Mouse (Mus musculus) neural tube, embryonic 12.5 days (tissue): ENCODE data around the gene Rsph14. TPM values are rescaled to one million over a fixed set of nuclear protein-coding genes. Genes with fewer than 3 reads are reported as not detected.

Source experiments
- ATAC-seq: fragments of 200-750 bp; cut with Nextera tagmentation; 2 replicates; pipeline ENCODE4 v1.8.0; 2017; ENCODE audit warnings: low read depth, mild to moderate bottlenecking, moderate TSS enrichment, moderate library complexity; ENCODE audit not compliant: low FRiP score
- H3K27ac ChIP-seq: fragments of 300-500 bp; sonication (generic); 2 replicates; pipeline ENCODE4 v1.5.1; 2016
- H3K27me3 ChIP-seq: fragments of 300-500 bp; sonication (generic); replicated peaks from 2 replicates; pipeline ENCODE4 v1.6.1; 2016; ENCODE audit warnings: mild to moderate bottlenecking
- H3K36me3 ChIP-seq: fragments of 300-500 bp; sonication (generic); 2 replicates; pipeline ENCODE4 v1.6.1; 2016; ENCODE audit warnings: mild to moderate bottlenecking
- H3K4me1 ChIP-seq: fragments of 300-500 bp; sonication (generic); 2 replicates; pipeline ENCODE4 v1.6.1; 2016
- H3K4me2 ChIP-seq: fragments of 300-500 bp; sonication (generic); replicated peaks from 2 replicates; pipeline ENCODE4 v1.6.1; 2016; ENCODE audit warnings: mild to moderate bottlenecking
- H3K4me3 ChIP-seq: fragments of 300-500 bp; sonication (generic); 2 replicates; pipeline ENCODE4 v1.5.1; 2016
- H3K9ac ChIP-seq: fragments of 300-500 bp; sonication (generic); 2 replicates; pipeline ENCODE4 v1.6.1; 2016; ENCODE audit warnings: mild to moderate bottlenecking
- H3K9me3 ChIP-seq: fragments of 300-500 bp; sonication (generic); 2 replicates; pipeline ENCODE4 v1.6.1; 2016; ENCODE audit warnings: mild to moderate bottlenecking
- WGBS: fragments of 180-500 bp; shearing (Covaris S2); methylation state at CpG from one replicate; pipeline ENCODE4 v1.1.7; 2016; 5-methylcytosine and 5-hydroxymethylcytosine counted together
- polyA plus RNA-seq: library from polyadenylated mRNA; unstranded; fragments of >200 nt; fragmentation: Nextera tagmentation; extraction: Ambion mirVana; gene quantifications from 2 replicates; pipeline ENCODE4 v1.2.1, GENCODE M21; 2016

Rsph14 gene
- polyA plus RNA-seq, 1 experiment from 2014 or later, result not detected

- Histone ChIP-seq H3K36me3 (peaks cover 2% of the 10 kb centered on the region; the same call in 1 of the 2 replicates), H3K4me1 (no peaks in the 10 kb centered on the region), H3K27ac (no peak overlapping the region), H3K4me2 (no peak overlapping the region), H3K9ac (no peak overlapping the region), H3K9me3 (no peaks in the 10 kb centered on the region), H3K4me3 (no peak overlapping the region), H3K27me3 (no peaks in the 10 kb centered on the region)
- 65% methylated on average over 2 of the region's 2 CpGs for WGBS
- no peak for ATAC-seq
These were observed 12.1 kb downstream of the Rsph14 start for GRCm38 (mm10) chr10:75020271-75020670.

DNA sequence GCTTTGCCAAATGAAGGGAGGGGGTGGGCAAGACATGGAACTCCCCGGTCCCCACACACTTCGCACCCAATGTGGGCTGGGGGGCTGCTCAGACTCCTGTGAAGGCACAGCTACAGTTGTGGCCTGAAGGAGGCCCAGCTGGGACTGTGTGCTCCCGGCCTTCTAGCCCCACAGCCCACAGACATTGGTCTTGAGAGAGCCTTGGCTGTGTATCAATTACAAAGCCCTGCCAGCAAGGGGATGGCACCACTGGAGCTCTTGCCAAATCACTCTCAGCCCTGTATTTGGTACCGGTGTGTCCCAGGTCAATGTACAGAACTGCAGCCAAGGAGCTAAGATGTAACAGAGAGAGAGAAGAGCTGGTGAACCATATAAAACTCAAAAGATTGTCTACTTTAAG is 15.9 kb downstream of the Rsph14 start:
- WGBS, result 79% methylated on average over 4 of the region's 4 CpGs
- Histone ChIP-seq H3K9me3 (no peaks in the 10 kb centered on the region), H3K4me1 (no peaks in the 10 kb centered on the region), H3K4me3 (no peak overlapping the region), H3K27me3 (no peaks in the 10 kb centered on the region), H3K27ac (no peak overlapping the region), H3K4me2 (no peak overlapping the region), H3K36me3 (peaks cover 7% of the 10 kb centered on the region; the same call in 1 of the 2 replicates), H3K9ac (no peak overlapping the region)
- ATAC-seq, result no peak

DNA sequence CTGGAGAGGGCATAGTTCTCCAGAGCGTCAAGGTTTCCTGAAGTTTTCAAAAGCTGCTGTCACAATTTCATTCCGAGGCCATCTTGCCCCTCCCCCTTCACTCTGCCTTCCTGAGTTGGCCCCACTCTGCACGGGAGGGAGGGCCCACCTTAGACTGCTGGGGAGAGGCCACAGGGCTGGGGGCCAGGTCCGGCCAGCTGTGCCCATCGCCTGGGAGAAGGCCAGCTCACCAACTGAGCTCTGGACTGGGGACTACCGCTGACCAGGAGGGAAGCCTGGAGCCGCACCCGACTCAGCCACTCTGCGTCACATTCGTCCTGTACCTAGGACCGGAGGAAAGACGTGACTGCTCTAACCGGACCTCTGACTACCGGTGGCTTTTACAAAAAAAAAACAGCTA is 16.9 kb downstream of the Rsph14 start:
- Histone ChIP-seq H3K9me3 (no peaks in the 10 kb centered on the region), H3K4me3 (no peak overlapping the region), H3K4me2 (no peak overlapping the region), H3K4me1 (no peaks in the 10 kb centered on the region), H3K36me3 (peaks cover 7% of the 10 kb centered on the region; the same call in 1 of the 2 replicates), H3K27ac (no peak overlapping the region), H3K27me3 (no peaks in the 10 kb centered on the region), H3K9ac (no peak overlapping the region)
- ATAC-seq, result no peak
- 77% methylated on average over 14 of the region's 14 CpGs for WGBS

DNA sequence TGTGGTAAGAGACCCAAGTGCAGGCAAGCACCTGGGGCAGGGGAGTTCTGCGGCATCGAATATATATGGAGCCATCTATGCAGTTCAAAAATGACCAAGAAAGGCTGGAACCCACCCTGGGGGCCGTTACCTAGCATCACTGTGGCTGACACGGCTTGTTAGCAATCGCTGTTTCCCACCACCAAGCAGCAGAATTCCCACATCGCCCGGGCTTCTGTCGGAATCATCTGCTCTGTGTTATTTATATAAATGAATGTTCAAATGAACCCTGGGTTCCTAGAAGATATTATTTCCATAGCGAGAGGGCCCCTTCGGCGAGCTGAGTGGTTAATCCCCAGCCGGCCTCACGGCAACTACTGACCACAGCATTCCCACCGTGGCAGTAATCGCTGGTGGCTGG is 21.7 kb downstream of the Rsph14 start:
- Histone ChIP-seq H3K4me3 (no peak overlapping the region), H3K4me2 (no peak overlapping the region), H3K27me3 (no peaks in the 10 kb centered on the region), H3K27ac (no peak overlapping the region), H3K9ac (no peak overlapping the region), H3K36me3 (peaks cover 7% of the 10 kb centered on the region; the same call in 1 of the 2 replicates), H3K9me3 (no peaks in the 10 kb centered on the region), H3K4me1 (peaks cover 12% of the 10 kb centered on the region)
- 92% methylated on average over 15 of the region's 15 CpGs for WGBS
- no peak for ATAC-seq

DNA sequence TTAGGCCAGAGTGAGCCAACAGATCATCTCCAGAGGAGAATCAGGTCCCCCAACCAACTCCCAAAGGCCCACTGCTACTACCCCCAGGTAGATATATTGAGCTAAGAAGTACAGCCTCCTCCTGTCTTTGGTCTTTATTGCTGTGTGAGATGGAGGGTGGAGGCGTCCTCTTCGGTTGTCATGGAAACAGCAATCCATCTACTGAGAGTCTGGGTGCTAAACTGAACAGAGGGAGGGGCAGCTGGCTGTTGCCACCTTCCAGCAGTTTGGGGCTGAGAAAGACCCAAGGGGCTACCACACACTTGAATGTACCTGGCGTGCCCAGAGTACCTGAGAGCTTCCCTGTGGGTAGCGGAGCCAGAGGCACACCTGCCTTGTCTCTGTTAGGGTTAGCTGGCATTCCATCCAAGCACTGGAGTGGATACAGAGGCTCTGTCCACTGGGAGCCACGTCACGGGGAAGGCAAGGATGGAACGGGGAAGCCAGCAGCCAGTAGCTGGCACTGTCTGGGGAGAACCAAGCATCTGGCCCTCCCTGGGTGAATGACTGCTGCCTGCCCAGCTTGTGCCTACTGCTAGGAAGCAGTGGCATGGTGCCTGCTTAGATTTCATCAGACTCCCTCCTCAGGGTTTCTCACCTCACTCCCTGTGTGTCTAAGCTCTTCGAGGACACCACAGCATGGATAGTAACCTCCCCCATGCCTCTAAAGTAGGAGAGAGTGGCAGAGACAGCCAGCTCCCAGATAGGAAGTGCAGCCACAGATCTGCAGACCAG is 25.3 kb downstream of the Rsph14 start:
- Histone ChIP-seq H3K9me3 (no peaks in the 10 kb centered on the region), H3K4me1 (peaks cover 12% of the 10 kb centered on the region), H3K4me2 (no peak overlapping the region), H3K9ac (0 out of 2 replicates have a peak overlapping the region, but pooled peaks have one; percentile 13), H3K27me3 (no peaks in the 10 kb centered on the region), H3K4me3 (no peak overlapping the region), H3K27ac (no peak overlapping the region), H3K36me3 (no peaks in the 10 kb centered on the region)
- no peak; the same call in 1 of the 2 replicates for ATAC-seq
- WGBS, result 54% methylated on average over 8 of the region's 8 CpGs

DNA sequence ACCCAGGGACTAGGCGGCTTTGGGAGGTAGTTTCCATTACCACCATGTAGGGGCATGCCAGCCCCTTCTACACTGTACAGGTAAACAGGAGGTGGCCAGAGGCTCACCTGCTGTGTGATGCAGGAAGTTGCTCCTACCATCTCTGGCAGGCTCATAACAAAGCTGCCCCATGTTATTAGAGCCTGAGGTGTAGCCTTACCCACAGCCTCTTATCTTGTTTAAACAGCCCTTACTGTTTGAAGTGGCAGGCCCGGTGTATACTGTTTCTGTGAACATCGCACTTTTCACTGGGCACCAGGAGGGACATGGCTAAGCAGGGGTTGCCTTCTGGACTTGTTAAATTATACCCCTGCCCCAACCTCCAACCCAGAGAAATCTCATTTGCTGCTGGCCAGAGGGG is 28.3 kb downstream of the Rsph14 start:
- no peak overlapping the region for H3K4me2 ChIP-seq
- no peak overlapping the region for H3K9ac ChIP-seq
- no peak for ATAC-seq
- no peaks in the 10 kb centered on the region for H3K36me3 ChIP-seq
- peaks cover 25% of the 10 kb centered on the region for H3K4me1 ChIP-seq
- H3K9me3 ChIP-seq, result no peaks in the 10 kb centered on the region
- H3K4me3 ChIP-seq, result no peak overlapping the region
- 82% methylated on average over 3 of the region's 3 CpGs for WGBS
- no peak overlapping the region for H3K27ac ChIP-seq
- H3K27me3 ChIP-seq, result no peaks in the 10 kb centered on the region

- Histone ChIP-seq H3K9me3 (no peaks in the 10 kb centered on the region), H3K4me2 (no peak overlapping the region), H3K4me1 (peaks cover 15% of the 10 kb centered on the region; the same call in 1 of the 2 replicates), H3K27me3 (no peaks in the 10 kb centered on the region), H3K27ac (no peak overlapping the region), H3K36me3 (no peaks in the 10 kb centered on the region), H3K9ac (no peak overlapping the region), H3K4me3 (no peak overlapping the region)
- 93% methylated on average over 8 of the region's 8 CpGs for WGBS
- no peak for ATAC-seq
These were observed 31.0 kb downstream of the Rsph14 start for GRCm38 (mm10) chr10:75001391-75001790.

- Histone ChIP-seq H3K4me1 (peaks cover 49% of the 10 kb centered on the region), H3K36me3 (peaks cover 17% of the 10 kb centered on the region), H3K9ac (peak overlapping the region; percentile 10; the same call in 1 of the 2 replicates), H3K4me3 (0 out of 2 replicates have a peak overlapping the region, but pooled peaks have one; percentile 5), H3K27ac (no peak overlapping the region), H3K27me3 (no peaks in the 10 kb centered on the region), H3K4me2 (peak overlapping the region; percentile 56), H3K9me3 (0 out of 2 replicates have a peak, but pooled peaks cover 6% of the 10 kb centered on the region)
- WGBS, result 0% methylated on average over 17 of the region's 17 CpGs
- peak; percentile 63 for ATAC-seq
These were observed 37.0 kb downstream of the Rsph14 start for GRCm38 (mm10) chr10:74995377-74995776.

- 8% methylated on average over 5 of the region's 5 CpGs for WGBS
- H3K4me3 ChIP-seq, result 0 out of 2 replicates have a peak overlapping the region, but pooled peaks have one; percentile 5
- 0 out of 2 replicates have a peak, but pooled peaks cover 6% of the 10 kb centered on the region for H3K9me3 ChIP-seq
- no peak overlapping the region for H3K9ac ChIP-seq
- peak overlapping the region; percentile 56 for H3K4me2 ChIP-seq
- H3K27ac ChIP-seq, result no peak overlapping the region
- no peaks in the 10 kb centered on the region for H3K27me3 ChIP-seq
- H3K36me3 ChIP-seq, result peaks cover 17% of the 10 kb centered on the region
- peak; percentile 52 for ATAC-seq
- peaks cover 45% of the 10 kb centered on the region for H3K4me1 ChIP-seq
These were observed 37.5 kb downstream of the Rsph14 start for GRCm38 (mm10) chr10:74994863-74995262.

DNA sequence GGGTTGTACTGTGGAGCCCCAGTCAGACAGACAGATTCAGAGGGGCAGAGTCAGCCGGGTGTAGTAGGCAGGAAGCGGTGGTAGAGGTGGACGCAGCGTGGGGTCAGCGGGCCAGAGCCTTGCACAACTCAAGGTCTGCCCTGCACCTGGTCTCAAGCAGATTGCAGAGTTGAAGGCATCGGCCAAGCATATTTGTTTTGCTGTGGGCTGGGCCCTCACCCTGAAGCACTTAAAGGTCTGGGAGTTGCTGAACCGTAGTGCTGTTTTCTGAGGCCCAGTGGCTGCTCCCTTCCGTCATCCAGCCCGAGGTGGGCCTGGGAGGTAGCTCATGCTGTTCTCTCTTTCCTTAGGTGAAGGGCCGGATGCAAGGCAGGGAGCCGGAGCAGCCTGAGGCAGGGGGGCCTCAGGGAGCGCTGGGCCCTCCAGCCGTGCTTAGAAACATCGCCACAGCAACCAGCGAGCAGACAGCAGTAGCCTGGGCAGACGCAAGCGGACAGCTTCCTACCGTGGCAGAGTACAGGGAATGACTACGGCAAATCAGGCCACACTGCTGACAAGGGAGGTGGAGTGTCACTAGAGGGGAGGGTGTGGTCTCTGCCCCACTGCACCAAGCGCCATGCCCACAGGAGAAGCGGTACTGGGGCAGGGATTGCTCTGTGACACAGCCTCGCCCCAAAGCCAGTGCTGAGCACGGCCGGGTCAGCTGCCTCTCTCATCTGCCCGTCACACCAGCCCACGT is 41.6 kb downstream of the Rsph14 start:
- WGBS, result 50% methylated on average over 26 of the region's 26 CpGs
- no peak overlapping the region for H3K9ac ChIP-seq
- H3K36me3 ChIP-seq, result peaks cover 17% of the 10 kb centered on the region
- H3K27me3 ChIP-seq, result no peaks in the 10 kb centered on the region
- ATAC-seq, result no peak
- 0 out of 2 replicates have a peak, but pooled peaks cover 6% of the 10 kb centered on the region for H3K9me3 ChIP-seq
- H3K4me3 ChIP-seq, result no peak overlapping the region
- H3K4me1 ChIP-seq, result peaks cover 29% of the 10 kb centered on the region
- H3K4me2 ChIP-seq, result peak overlapping the region; percentile 17
- H3K27ac ChIP-seq, result no peak overlapping the region

DNA sequence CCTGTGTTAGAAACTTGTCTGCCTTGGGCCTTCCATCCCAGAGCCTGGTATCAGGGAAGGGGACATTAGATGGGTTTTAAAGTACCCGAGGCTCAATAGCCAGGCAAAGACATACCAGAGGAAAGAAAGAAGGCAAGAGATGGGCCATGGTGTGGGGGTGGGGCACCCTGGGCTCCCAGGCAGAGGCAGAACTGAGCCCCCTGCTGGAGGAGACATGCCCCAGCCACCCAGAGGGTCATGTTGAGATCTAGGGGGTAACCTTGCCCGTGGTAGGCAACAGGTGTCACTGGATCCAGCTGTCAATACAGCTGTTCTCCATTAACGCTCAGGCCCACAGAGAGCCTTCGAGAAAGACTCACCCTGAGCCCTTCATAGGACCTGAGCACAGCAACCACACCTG is 42.6 kb downstream of the Rsph14 start:
- Histone ChIP-seq H3K27ac (no peak overlapping the region), H3K27me3 (no peaks in the 10 kb centered on the region), H3K36me3 (peaks cover 17% of the 10 kb centered on the region), H3K4me1 (peaks cover 19% of the 10 kb centered on the region), H3K9me3 (0 out of 2 replicates have a peak, but pooled peaks cover 6% of the 10 kb centered on the region), H3K4me3 (no peak overlapping the region), H3K9ac (no peak overlapping the region), H3K4me2 (no peak overlapping the region)
- WGBS, result 83% methylated on average over 4 of the region's 4 CpGs
- ATAC-seq, result no peak
